Mouse (Mus musculus) gastrocnemius, adult 2 months (tissue): ENCODE data around the gene Gm20388. TPM values are rescaled to one million over a fixed set of nuclear protein-coding genes. Genes with fewer than 3 reads are reported as not detected.

Experiments
- DNase-seq: peaks from one replicate; pipeline ENCODE4 v3.0.0; 2022
- H3K27ac ChIP-seq: fragments of 200-600 bp; 2 replicates; pipeline ENCODE4 v1.8.1; 2022; ENCODE audit warnings: mild to moderate bottlenecking
- H3K4me3 ChIP-seq: fragments of 200-600 bp; 2 replicates; pipeline ENCODE4 v1.8.1; 2022; ENCODE audit warnings: mild to moderate bottlenecking, moderate library complexity
- CTCF ChIP-seq: fragments of 200-600 bp; IDR thresholded peaks from 2 replicates; pipeline ENCODE4 v1.8.1; 2022; ENCODE audit warnings: antibody characterized with exemption, mild to moderate bottlenecking, moderate library complexity
- intact Hi-C: fragments of 180-260 bp; cut with DNase I; formaldehyde crosslinking; loops from one replicate; pipeline ENCODE4 v1.15.1; 2025
- total RNA-seq, 2 experiments: library from RNA; stranded (reverse); gene quantifications; 2 replicates each; pipeline ENCODE4 v1.2.3; 2021

The Gm20388 gene
- total RNA-seq, 2 experiments from 2014 or later = 6.1 to 15.0 TPM

- DNase-seq = no peak
- intact Hi-C loops = no loop called here
- no peak overlapping the region for H3K4me3 ChIP-seq
- TF ChIP-seq CTCF = no peak
- H3K27ac ChIP-seq = no peak overlapping the region
Observed at GRCm38 (mm10) chr8:122817724-122818496, 2907.3 kb downstream of the Gm20388 start.

DNA sequence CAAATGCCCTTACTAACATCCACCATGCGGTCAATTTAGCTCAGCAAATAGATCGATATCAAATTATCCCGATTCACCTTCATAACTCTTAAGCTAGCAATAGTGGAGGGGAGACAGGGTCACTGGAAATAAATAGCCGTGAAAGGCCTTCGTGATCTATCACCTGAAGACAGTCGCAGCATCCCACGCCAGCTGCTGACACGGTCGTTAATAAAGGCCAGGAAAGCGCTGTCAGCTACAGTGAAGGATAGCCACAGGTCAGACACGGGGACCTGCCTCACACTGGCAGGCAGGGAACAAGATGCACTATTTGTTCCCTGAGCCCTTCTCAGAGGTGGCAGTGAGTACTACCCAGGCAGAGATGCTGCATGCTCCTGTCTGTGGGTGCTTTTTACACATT lies 2909.1 kb downstream of the Gm20388 start:
- DNase-seq = no peak
- Histone ChIP-seq H3K4me3 (no peak overlapping the region), H3K27ac (no peak overlapping the region)
- intact Hi-C loops = no loop called here
- no peak for TF ChIP-seq CTCF

- no peak for TF ChIP-seq CTCF
- intact Hi-C loops = no loop called here
- Histone ChIP-seq H3K27ac (no peak overlapping the region), H3K4me3 (no peak overlapping the region)
- no peak for DNase-seq
Observed at GRCm38 (mm10) chr8:122824571-122824970, 2913.9 kb downstream of the Gm20388 start.

DNA sequence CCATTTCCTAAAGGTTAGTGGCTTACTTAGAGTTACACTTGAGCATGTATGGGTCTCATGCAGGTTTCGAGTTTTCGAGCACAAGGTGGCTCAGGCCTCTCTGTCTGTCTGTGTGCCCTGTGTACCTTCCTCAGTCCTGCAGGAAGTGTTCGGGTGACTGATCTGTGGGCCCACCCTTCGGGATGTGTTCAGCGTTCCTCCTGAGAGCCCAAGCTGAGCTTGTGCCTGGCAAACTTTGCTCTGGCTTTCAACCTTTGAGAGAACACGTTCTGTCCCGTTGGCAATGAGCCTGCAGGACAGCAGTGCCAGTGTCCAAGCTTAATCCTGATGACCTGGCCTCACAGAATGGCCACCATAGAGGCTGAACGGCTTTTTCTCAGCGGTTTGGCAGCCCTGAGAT lies 2914.3 kb downstream of the Gm20388 start:
- intact Hi-C loops = no loop called here
- peak; percentile 50 for DNase-seq
- no peak overlapping the region for H3K4me3 ChIP-seq
- H3K27ac ChIP-seq = no peak overlapping the region
- no peak for TF ChIP-seq CTCF

DNA sequence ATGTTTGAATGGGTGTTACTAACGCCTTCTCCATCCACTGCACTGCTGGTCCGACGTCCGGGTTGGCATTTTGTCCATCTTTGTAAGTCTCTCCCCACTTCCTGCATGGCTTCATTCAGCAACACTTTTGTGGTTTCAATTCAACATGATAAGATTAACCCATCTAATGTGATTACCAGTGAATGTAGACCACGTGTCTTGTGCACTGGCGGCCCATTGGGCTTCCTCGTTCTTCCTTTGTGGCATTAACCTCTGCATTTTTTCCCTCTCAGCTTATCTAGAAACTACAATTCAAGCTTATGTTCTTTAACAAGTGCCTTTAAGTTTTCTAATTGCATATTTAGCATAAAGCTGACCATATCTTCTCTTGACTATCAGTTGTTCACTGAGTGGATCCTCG lies 2914.8 kb downstream of the Gm20388 start:
- no peak for DNase-seq
- TF ChIP-seq CTCF = no peak
- no peak overlapping the region for H3K4me3 ChIP-seq
- intact Hi-C loops = no loop called here
- no peak overlapping the region for H3K27ac ChIP-seq

DNA sequence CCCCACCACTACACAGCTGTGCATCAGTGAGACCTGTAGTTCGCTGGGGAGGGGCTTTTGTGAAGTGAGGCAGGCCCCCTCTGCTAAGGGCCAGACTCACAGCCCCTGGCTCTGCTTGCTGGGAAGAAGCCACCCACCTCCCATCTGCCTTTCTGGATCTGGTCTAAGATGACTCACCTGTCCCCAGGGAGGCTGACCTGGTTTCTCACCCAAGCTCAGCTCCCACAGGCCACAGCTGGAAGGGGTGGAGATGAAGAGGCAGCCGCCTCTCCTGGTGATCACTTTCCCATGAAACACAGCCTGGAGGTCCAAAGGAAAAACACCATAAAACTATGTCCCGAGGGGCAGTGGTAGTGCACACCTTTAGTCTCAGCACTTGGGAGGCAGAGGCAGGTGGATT lies 2918.8 kb downstream of the Gm20388 start:
- no peak overlapping the region for H3K4me3 ChIP-seq
- TF ChIP-seq CTCF = no peak
- DNase-seq = no peak
- no peak overlapping the region for H3K27ac ChIP-seq
- intact Hi-C loops = no loop called here

GRCm38 (mm10) chr8:122830349-122831061 lies 2919.9 kb downstream of the Gm20388 start:
- peak; percentile 91 for DNase-seq
- Histone ChIP-seq H3K27ac (no peak overlapping the region), H3K4me3 (no peak overlapping the region)
- TF ChIP-seq CTCF = peak; percentile 100; the same call in 1 of the 2 replicates
- intact Hi-C loops = loop anchor here (1.0 to 10.0 kb wide), 4 partner anchors 152 to 364 kb away; no protein-coding TSS in a partner anchor

DNA sequence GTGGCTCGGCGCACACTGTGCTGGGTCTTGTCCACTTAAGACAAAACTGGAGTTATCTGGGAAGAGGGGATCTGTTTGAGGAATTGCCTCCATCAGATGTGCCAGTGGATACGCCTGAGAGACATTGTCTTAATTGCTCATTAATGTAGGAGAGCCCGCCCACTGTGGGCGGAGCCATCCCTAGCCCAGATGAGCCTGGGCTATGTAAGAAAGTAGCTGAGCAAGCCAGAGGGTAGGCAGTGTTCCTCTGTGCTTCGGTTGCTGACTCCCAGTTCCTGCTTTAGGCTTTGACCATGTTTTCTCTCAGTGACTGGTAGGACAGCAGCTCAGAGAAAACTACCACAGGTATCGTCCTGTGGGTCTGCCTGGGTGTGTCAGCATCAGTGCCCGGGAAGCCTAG lies 2923.8 kb downstream of the Gm20388 start:
- no peak for TF ChIP-seq CTCF
- Histone ChIP-seq H3K4me3 (no peak overlapping the region), H3K27ac (no peak overlapping the region)
- no peak for DNase-seq
- intact Hi-C loops = loop anchor here (10.0 kb wide), 1 partner anchor 360 kb away; no protein-coding TSS in a partner anchor

DNA sequence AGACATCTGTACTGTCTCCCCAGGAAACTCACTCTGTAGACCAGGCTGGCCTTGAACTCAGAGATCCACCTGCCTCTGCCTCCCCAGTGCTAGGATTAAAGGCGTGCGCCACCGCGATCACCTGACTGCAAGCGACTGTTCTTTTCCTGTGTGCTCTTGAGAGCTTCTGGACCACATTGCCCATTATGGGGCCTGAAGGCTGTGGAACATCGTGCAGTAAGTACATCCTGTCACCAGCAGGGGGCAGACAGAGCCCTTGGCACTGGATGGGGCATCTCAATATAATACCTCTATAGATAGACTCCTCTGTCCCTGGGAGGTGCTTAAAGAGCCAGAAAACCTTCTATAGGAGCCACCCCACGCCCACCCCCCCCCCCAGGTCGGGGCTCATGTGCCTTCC lies 2924.3 kb downstream of the Gm20388 start:
- intact Hi-C loops = loop anchor here (10.0 kb wide), 1 partner anchor 360 kb away; no protein-coding TSS in a partner anchor
- Histone ChIP-seq H3K4me3 (no peak overlapping the region), H3K27ac (no peak overlapping the region)
- peak; percentile 85 for TF ChIP-seq CTCF
- peak; percentile 81 for DNase-seq

- DNase-seq = no peak
- no peak for TF ChIP-seq CTCF
- Histone ChIP-seq H3K4me3 (no peak overlapping the region), H3K27ac (no peak overlapping the region)
- intact Hi-C loops = loop anchor here (10.0 kb wide), 1 partner anchor 359 kb away; no protein-coding TSS in a partner anchor
Observed at GRCm38 (mm10) chr8:122836199-122836598, 2925.6 kb downstream of the Gm20388 start.

DNA sequence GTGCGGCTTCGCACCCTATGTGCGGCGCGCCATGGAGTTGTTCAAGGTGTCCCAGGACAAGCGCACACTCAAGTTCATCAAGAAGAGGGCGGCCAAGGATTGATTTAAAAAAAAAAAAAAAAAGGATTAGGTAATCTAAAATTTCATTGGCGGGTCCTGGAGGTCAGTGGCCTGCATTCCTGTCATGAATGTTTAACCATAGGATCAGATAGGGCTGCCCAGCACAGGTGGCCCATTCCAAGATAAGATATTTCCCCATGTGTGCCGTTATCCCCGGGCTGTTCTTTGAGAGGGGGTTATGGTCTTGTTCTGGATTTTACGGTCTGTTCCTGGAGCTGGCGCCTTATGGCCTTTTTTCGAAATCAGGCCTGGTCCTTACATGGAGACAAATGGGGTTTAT lies 2926.1 kb downstream of the Gm20388 start:
- Histone ChIP-seq H3K27ac (no peak overlapping the region), H3K4me3 (no peak overlapping the region)
- no peak for DNase-seq
- no peak for TF ChIP-seq CTCF
- intact Hi-C loops = loop anchor here (10.0 kb wide), 1 partner anchor 358 kb away; no protein-coding TSS in a partner anchor

- intact Hi-C loops = no loop called here
- TF ChIP-seq CTCF = no peak
- H3K27ac ChIP-seq = no peak overlapping the region
- DNase-seq = no peak
- H3K4me3 ChIP-seq = no peak overlapping the region
Observed at GRCm38 (mm10) chr8:122844161-122844560, 2933.5 kb downstream of the Gm20388 start.

- H3K27ac ChIP-seq = no peak overlapping the region
- TF ChIP-seq CTCF = no peak
- intact Hi-C loops = no loop called here
- peak; percentile 50 for DNase-seq
- no peak overlapping the region for H3K4me3 ChIP-seq
Observed at GRCm38 (mm10) chr8:122845662-122846061, 2935.0 kb downstream of the Gm20388 start.
